Mouse (Mus musculus) CH12.LX (cell line): ENCODE measurements around the gene Tnk1. TPM values are rescaled to one million over a fixed set of nuclear protein-coding genes. Genes with fewer than 3 reads are reported as not detected.
A peak's percentile ranks its signal among the peaks of the same experiment; 100 is the strongest.

ENCODE experiments used
- DNase-seq: peaks from one replicate; pipeline ENCODE4 v3.0.0-alpha.2; 2013; ENCODE audit errors: extremely low read depth
- H3K27ac ChIP-seq: 2 replicates; pipeline ENCODE4 v1.5.1; 2012; ENCODE audit warnings: low read depth, mild to moderate bottlenecking, control low read depth, moderate library complexity; ENCODE audit not compliant: insufficient read depth
- H3K27me3 ChIP-seq: replicated peaks from 2 replicates; pipeline ENCODE3; 2012; ENCODE audit warnings: inconsistent platforms
- H3K36me3 ChIP-seq, 2 experiments: replicated peaks in 1 of 2; 2 replicates each; pipeline versions ENCODE3 to v1.6.1; 2012; ENCODE audit warnings: inconsistent platforms in 1 of 2, low read length in 1 of 2, mild to moderate bottlenecking in 1 of 2, mixed read lengths in 1 of 2, moderate library complexity in 1 of 2; ENCODE audit not compliant: control insufficient read depth in 1 of 2, insufficient read depth in 1 of 2
- H3K4me1 ChIP-seq, 2 experiments: 2 replicates each; pipeline ENCODE4 v1.6.1; 2012; ENCODE audit warnings: inconsistent platforms in 1 of 2, moderate library complexity in 1 of 2; ENCODE audit not compliant: insufficient read depth in 2 of 2, control insufficient read depth in 1 of 2
- H3K4me2 ChIP-seq: 2 replicates; pipeline ENCODE4 v1.6.1; 2012; ENCODE audit warnings: low read depth, mild to moderate bottlenecking, control low read depth; ENCODE audit not compliant: poor library complexity, insufficient read depth, severe bottlenecking
- H3K4me3 ChIP-seq, 3 experiments: fragments of 150-350 bp in 1 of 3; sonication (generic) in 1 of 3; replicated peaks in 1 of 3; 2 replicates each; pipeline versions ENCODE3 to v1.5.1; 2011 to 2012; ENCODE audit warnings: low read depth in 2 of 3, low read length in 2 of 3, mild to moderate bottlenecking in 2 of 3, moderate library complexity in 2 of 3, control low read depth in 1 of 3, improper control_type of control experiment in 1 of 3, inconsistent platforms in 1 of 3, mixed read lengths in 1 of 3; ENCODE audit not compliant: poor library complexity in 1 of 3
- H3K79me2 ChIP-seq: replicated peaks from 2 replicates; pipeline ENCODE4 v1.6.1; 2012; ENCODE audit warnings: mild to moderate bottlenecking, moderate library complexity; ENCODE audit not compliant: control insufficient read depth, poor library complexity, insufficient read depth, severe bottlenecking; ENCODE audit errors: extremely low read depth
- H3K9ac ChIP-seq: 2 replicates; pipeline ENCODE4 v1.6.1; 2012; ENCODE audit warnings: low read depth, mild to moderate bottlenecking, control low read depth, moderate library complexity; ENCODE audit not compliant: insufficient read depth
- H3K9me3 ChIP-seq: replicated peaks from 2 replicates; pipeline ENCODE3; 2012; ENCODE audit warnings: low read length, inconsistent platforms, mixed read lengths
- BHLHE40 ChIP-seq: IDR thresholded peaks from 2 replicates; pipeline ENCODE4 v1.6.1; 2011; ENCODE audit warnings: mild to moderate bottlenecking, low read depth, low read length, improper control_type of control experiment
- CHD1 ChIP-seq: IDR thresholded peaks from 2 replicates; pipeline ENCODE4 v1.6.1; 2012; ENCODE audit warnings: low read depth, low read length, improper control_type of control experiment, inconsistent platforms
- CHD2 ChIP-seq: IDR thresholded peaks from 2 replicates; pipeline ENCODE4 v1.6.1; 2011; ENCODE audit warnings: low read length, improper control_type of control experiment
- CTCF ChIP-seq, 2 experiments: IDR thresholded peaks in 1 of 2; conservative IDR thresholded peaks in 1 of 2; 2 replicates each; pipeline ENCODE4 v1.5.1; 2011 to 2012; ENCODE audit warnings: low read depth in 2 of 2, low read length in 2 of 2, improper control_type of control experiment in 1 of 2, inconsistent platforms in 1 of 2, mild to moderate bottlenecking in 1 of 2, moderate library complexity in 1 of 2
- ELF1 ChIP-seq: IDR thresholded peaks from 2 replicates; pipeline ENCODE4 v1.6.1; 2014; ENCODE audit warnings: low read depth, mild to moderate bottlenecking, inconsistent platforms, low read length, improper control_type of control experiment
- EP300 ChIP-seq: IDR thresholded peaks from 2 replicates; pipeline ENCODE4 v1.6.1; 2011; ENCODE audit warnings: low read length, improper control_type of control experiment
- HCFC1 ChIP-seq: IDR thresholded peaks from 2 replicates; pipeline ENCODE4 v1.6.1; 2012; ENCODE audit warnings: low read depth, mild to moderate bottlenecking, inconsistent platforms, low read length, improper control_type of control experiment
- IRF4 ChIP-seq: IDR thresholded peaks from 2 replicates; pipeline ENCODE4 v1.6.1; 2014; ENCODE audit warnings: low read depth, mild to moderate bottlenecking, inconsistent platforms, low read length, improper control_type of control experiment
- MAFK ChIP-seq: IDR thresholded peaks from 2 replicates; pipeline ENCODE4 v1.6.1; 2011; ENCODE audit warnings: low read length, improper control_type of control experiment; ENCODE audit not compliant: insufficient replicate concordance
- MAX ChIP-seq: IDR thresholded peaks from 2 replicates; pipeline ENCODE4 v1.6.1; 2011; ENCODE audit warnings: low read length, improper control_type of control experiment
- MXI1 ChIP-seq: IDR thresholded peaks from 2 replicates; pipeline ENCODE4 v1.6.1; 2011; ENCODE audit warnings: mild to moderate bottlenecking, low read depth, low read length, improper control_type of control experiment
- MYC ChIP-seq: IDR thresholded peaks from 2 replicates; pipeline ENCODE4 v1.6.1; 2011; ENCODE audit warnings: low read depth, mild to moderate bottlenecking, improper control_type of control experiment, low read length
- NELFE ChIP-seq: IDR thresholded peaks from 2 replicates; pipeline ENCODE4 v1.6.1; 2011; ENCODE audit warnings: low read depth, low read length, improper control_type of control experiment
- NRF1 ChIP-seq: IDR thresholded peaks from 2 replicates; pipeline ENCODE4 v1.6.1; 2014; ENCODE audit warnings: low read depth, mild to moderate bottlenecking, inconsistent platforms, low read length, improper control_type of control experiment, moderate library complexity
- PAX5 ChIP-seq: IDR thresholded peaks from 2 replicates; pipeline ENCODE4 v1.6.1; 2012; ENCODE audit warnings: low read length, inconsistent platforms, mixed read lengths
- POLR2AphosphoS2 ChIP-seq: IDR thresholded peaks from 2 replicates; pipeline ENCODE4 v1.6.1; 2011; ENCODE audit warnings: low read depth, low read length, improper control_type of control experiment
- SMC3 ChIP-seq: IDR thresholded peaks from 2 replicates; pipeline ENCODE4 v1.6.1; 2011; ENCODE audit warnings: low read depth, low read length, improper control_type of control experiment
- TBP ChIP-seq: conservative IDR thresholded peaks from 2 replicates; pipeline ENCODE4 v1.6.1; 2011; ENCODE audit warnings: low read depth, low read length, improper control_type of control experiment
- UBTF ChIP-seq: IDR thresholded peaks from 2 replicates; pipeline ENCODE4 v1.6.1; 2012; ENCODE audit warnings: low read depth, mild to moderate bottlenecking, inconsistent platforms, low read length, improper control_type of control experiment, moderate library complexity
- USF1 ChIP-seq: IDR thresholded peaks from 2 replicates; pipeline ENCODE4 v1.6.1; 2014; ENCODE audit warnings: low read depth, mild to moderate bottlenecking, inconsistent platforms, low read length, improper control_type of control experiment
- USF2 ChIP-seq: conservative IDR thresholded peaks from 2 replicates; pipeline ENCODE4 v1.6.1; 2011; ENCODE audit warnings: low read depth, low read length, improper control_type of control experiment
- ZKSCAN1 ChIP-seq: IDR thresholded peaks from 2 replicates; pipeline ENCODE4 v1.6.1; 2012; ENCODE audit warnings: low read depth, inconsistent platforms, low read length, improper control_type of control experiment, borderline replicate concordance
- ZMIZ1 ChIP-seq: IDR thresholded peaks from 2 replicates; pipeline ENCODE4 v1.6.1; 2012; ENCODE audit warnings: low read depth, mild to moderate bottlenecking, inconsistent platforms, low read length, improper control_type of control experiment
- ZNF384 ChIP-seq: IDR thresholded peaks from 2 replicates; pipeline ENCODE4 v1.6.1; 2012; ENCODE audit warnings: low read depth, low read length, improper control_type of control experiment, inconsistent platforms
- dilution Hi-C: fragments of 300-500 bp; cut with MboI; formaldehyde crosslinking; loops from 2 replicates; pipeline ENCODE4 v1.14.3; 2020; ENCODE audit warnings: low sequenced_read_pairs; ENCODE audit not compliant: extremely low pct_unique_long_range_greater_than_20kb, extremely low pct_ligation_motif_present
- in situ Hi-C: fragments of 300-500 bp; cut with MboI; formaldehyde crosslinking; loops from 3 replicates; pipeline ENCODE4 v1.14.3; 2019; ENCODE audit warnings: low sequenced_read_pairs, low pct_ligation_motif_present, low pct_unique_long_range_greater_than_20kb, mixed read lengths
- polyA plus RNA-seq: library from polyadenylated mRNA; unstranded; fragments of >175 nt; gene quantifications from 2 replicates; pipeline ENCODE4 v1.2.1, GENCODE M21; 2012; ENCODE audit warnings: low read depth; ENCODE audit not compliant: insufficient read length
- total RNA-seq, 2 experiments: library from RNA; depleted of rRNA; stranded (reverse); fragments of 300-350 nt in 1 of 2; fragments of >200 nt in 1 of 2; gene quantifications; 2 replicates each; pipeline ENCODE4 v1.2.3; 2012 to 2014

Tnk1 gene
- total and polyA plus RNA-seq, 3 experiments = 0.13 to 0.30 TPM; not detected in 1

DNA sequence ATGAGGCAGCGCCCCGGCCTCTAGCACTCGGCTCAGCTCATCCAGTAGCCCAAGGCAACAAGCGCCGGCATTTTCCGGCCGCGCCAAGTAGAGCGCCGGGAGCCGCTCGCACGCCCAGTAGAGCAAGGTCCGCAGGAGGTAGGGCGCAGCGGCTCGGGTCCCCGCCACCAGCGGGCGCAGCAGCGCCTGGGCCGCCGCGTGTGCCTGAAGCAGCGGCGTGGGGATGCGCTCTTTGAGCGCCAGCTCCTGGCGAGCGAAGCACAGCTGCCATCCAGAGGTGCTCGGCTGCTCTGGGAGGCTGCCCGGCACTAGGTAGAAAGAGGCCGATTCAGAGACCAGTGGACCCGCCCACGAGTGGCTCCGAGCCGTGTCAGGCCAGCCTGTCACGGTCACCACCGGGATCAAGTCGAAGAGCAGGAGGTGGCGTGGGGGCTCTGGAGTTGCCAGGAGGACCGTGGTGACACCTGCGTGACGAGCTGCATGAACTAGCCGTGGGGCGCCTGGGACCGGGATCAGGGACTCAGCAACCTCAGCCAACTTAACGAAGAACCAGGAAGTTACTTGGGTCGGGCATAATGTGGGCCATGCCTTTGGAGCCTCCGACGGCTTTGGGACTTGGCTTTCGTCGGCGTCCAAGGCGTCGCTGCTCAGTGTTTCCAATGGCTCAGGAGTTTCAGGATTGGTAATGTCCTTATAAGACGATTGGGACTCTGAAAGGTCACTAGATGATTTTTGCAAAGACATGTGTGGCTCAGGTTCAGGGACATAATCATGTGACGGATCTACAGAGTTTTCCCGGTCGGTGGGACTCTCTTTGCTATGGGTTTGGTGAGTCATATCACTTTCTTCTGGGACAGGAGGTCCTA, 54.5 kb downstream of the Tnk1 start (continued):
- TF ChIP-seq SMC3 (peak; percentile 95), ZKSCAN1 (no peak), USF1 (no peak), EP300 (no peak), UBTF (peak; percentile 99), ZMIZ1 (0 out of 2 replicates have a peak, but pooled peaks have one; percentile 43), BHLHE40 (peak; percentile 53; the same call in 1 of the 2 replicates), CTCF (conservative IDR thresholded peaks at IDR 0.05 in 1 of 2, IDR thresholded peaks at IDR 0.05 in 1 of 2; ENCODE audit: low read depth in 2 of 2, low read length in 2 of 2) (peak in 1 of 2 experiments; percentile 98; a peak in 2 of 4 replicates), PAX5 (no peak), IRF4 (no peak; the same call in none of the 2 replicates), USF2 (no peak), CHD2 (no peak), NELFE (peak; percentile 53; the same call in 1 of the 2 replicates), TBP (no peak), CHD1 (no peak; the same call in 1 of the 2 replicates), ZNF384 (no peak), HCFC1 (peak; percentile 43), POLR2AphosphoS2 (no peak), ELF1 (peak; percentile 49), MAX (peak; percentile 89), MAFK (peak; percentile 20; the same call in 1 of the 2 replicates), NRF1 (peak; percentile 58; the same call in 1 of the 2 replicates), MYC (peak; percentile 84; the same call in 1 of the 2 replicates)
- TF ChIP-seq, all 38 proteins: peak for 20

DNA sequence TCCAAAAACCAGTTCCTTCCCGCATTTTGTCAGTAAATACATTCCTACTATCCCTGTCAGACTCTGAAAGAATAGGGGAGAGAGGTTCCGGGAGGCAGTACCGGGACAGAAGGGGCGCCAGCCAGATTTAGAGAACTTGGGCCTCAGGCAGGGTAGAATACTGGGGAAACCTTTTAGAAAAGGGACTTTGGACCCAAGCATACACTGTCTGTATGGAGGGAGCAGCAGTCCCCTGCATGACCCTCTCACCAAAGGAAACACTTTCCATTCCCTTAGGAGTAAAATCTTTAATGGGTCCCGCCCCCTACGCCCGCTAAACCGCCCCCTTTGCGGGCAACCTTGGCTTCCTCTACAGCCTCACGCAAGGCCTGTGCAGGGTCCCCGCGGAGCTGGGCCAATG, 55.2 kb downstream of the Tnk1 start:
- H3K36me3 ChIP-seq = no peaks in the 10 kb centered on the region
- TF ChIP-seq TBP (0 out of 2 replicates have a peak, but pooled peaks have one; percentile 11), MXI1 (no peak)
- H3K27ac ChIP-seq = no peak overlapping the region
- no peak for DNase-seq
- peaks cover 24% of the 10 kb centered on the region for H3K9me3 ChIP-seq
- peaks cover 12 to 43% of the 10 kb centered on the region in 2 experiments for H3K4me1 ChIP-seq
- peak overlapping the region; percentile 2; the same call in 1 of the 2 replicates for H3K9ac ChIP-seq
- dilution Hi-C loops (no loop called here), in situ Hi-C loops (loop anchor here (5.0 kb wide), 1 partner anchor 74 kb away; the partner anchor contains the start of gene Tmem95)
- peaks cover 48% of the 10 kb centered on the region for H3K27me3 ChIP-seq
- H3K4me3 ChIP-seq = peak overlapping the region; percentile 11 to 39 (median 37)
- H3K4me2 ChIP-seq = peak overlapping the region; percentile 72
- no peaks in the 10 kb centered on the region for H3K79me2 ChIP-seq
